Mouse (Mus musculus) heart, postnatal 0 days (tissue): ENCODE measurements around the gene Epas1. TPM values are rescaled to one million over a fixed set of nuclear protein-coding genes. Genes with fewer than 3 reads are reported as not detected.

Experiments used
- ATAC-seq: fragments of 200-750 bp; cut with Nextera tagmentation; 2 replicates; pipeline ENCODE4 v1.8.0; 2017; ENCODE audit warnings: low read depth, moderate number of reproducible peaks, moderate library complexity; ENCODE audit not compliant: insufficient read depth
- DNase-seq: peaks from one replicate; pipeline ENCODE4 v3.0.0-alpha.2; 2016; ENCODE audit warnings: low spot score
- H3K27ac ChIP-seq: fragments of 300-500 bp; sonication (generic); 2 replicates; pipeline ENCODE4 v1.5.1; 2014; ENCODE audit warnings: low read depth, mild to moderate bottlenecking
- H3K27me3 ChIP-seq: fragments of 300-500 bp; sonication (generic); 2 replicates; pipeline ENCODE4 v1.6.1; 2014; ENCODE audit warnings: low read length, mixed read lengths; ENCODE audit not compliant: control insufficient read depth, insufficient read depth
- H3K36me3 ChIP-seq: fragments of 300-500 bp; sonication (generic); replicated peaks from 2 replicates; pipeline ENCODE4 v1.6.1; 2014; ENCODE audit warnings: low read length, mixed read lengths; ENCODE audit not compliant: control insufficient read depth, insufficient read depth
- H3K4me1 ChIP-seq: fragments of 300-500 bp; sonication (generic); 2 replicates; pipeline ENCODE4 v1.6.1; 2014; ENCODE audit warnings: antibody characterized with exemption; ENCODE audit not compliant: control insufficient read depth, insufficient read depth
- H3K4me2 ChIP-seq: fragments of 300-500 bp; sonication (generic); 2 replicates; pipeline ENCODE4 v1.6.1; 2014; ENCODE audit warnings: low read depth, mild to moderate bottlenecking, low read length, moderate library complexity
- H3K4me3 ChIP-seq: fragments of 300-500 bp; sonication (generic); 2 replicates; pipeline ENCODE4 v1.5.1; 2014; ENCODE audit warnings: low read depth, low read length
- H3K9ac ChIP-seq: fragments of 300-500 bp; sonication (generic); replicated peaks from 2 replicates; pipeline ENCODE4 v1.6.1; 2014; ENCODE audit warnings: low read depth, low read length, mixed read lengths
- H3K9me3 ChIP-seq: fragments of 300-500 bp; sonication (generic); replicated peaks from 2 replicates; pipeline ENCODE4 v1.6.1; 2016; ENCODE audit warnings: low read length; ENCODE audit not compliant: control insufficient read depth
- CTCF ChIP-seq: IDR thresholded peaks from 2 replicates; pipeline ENCODE4 v1.5.1; 2016; ENCODE audit warnings: antibody characterized with exemption, control low read depth, low read depth
- EP300 ChIP-seq: IDR thresholded peaks from 2 replicates; pipeline ENCODE4 v1.6.1; 2016; ENCODE audit warnings: antibody characterized with exemption, low read depth
- WGBS: fragments of 180-500 bp; shearing (Covaris S2); extraction: QIAGEN DNeasy Blood & Tissue Kit; methylation state at CpG from one replicate; pipeline ENCODE4 v1.1.7; 2014; 5-methylcytosine and 5-hydroxymethylcytosine counted together
- polyA plus RNA-seq: library from polyadenylated mRNA; unstranded; fragments of >200 nt; fragmentation: Nextera tagmentation; extraction: Ambion mirVana; gene quantifications from 2 replicates; pipeline ENCODE4 v1.2.1, GENCODE M21; 2015
- total RNA-seq: library from RNA; depleted of rRNA; stranded (reverse); fragments of >200 nt; gene quantifications from 2 replicates; pipeline ENCODE4 v1.2.3, GENCODE M21; 2014; ENCODE audit warnings: low replicate concordance

Gene Epas1
- total and polyA plus RNA-seq, 2 experiments from 2014 or later: 9.1 to 28.7 TPM

DNA sequence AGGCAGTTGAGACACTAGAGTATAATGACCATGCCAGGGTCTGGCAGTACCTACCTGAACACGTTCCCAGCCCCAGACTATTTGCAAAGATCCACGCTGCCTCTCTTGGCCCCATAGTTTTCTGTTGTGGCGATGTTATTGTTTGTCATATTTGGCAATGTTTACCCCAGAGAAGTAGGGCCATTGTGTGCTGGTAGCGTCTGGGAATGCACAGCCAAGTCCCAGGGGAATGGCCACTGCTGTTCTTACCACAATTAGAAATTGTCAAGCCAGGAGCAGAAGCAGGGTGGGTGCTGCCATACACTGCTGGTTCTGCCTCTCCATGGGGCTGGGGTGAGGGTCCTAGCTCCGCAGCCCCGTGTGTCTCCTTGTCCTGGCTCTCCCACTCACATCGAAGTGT lies 15.1 kb downstream of the Epas1 start:
- TF ChIP-seq CTCF (no peak), EP300 (no peak)
- ATAC-seq (no peak), DNase-seq (no peak)
- Histone ChIP-seq H3K36me3 (no peaks in the 10 kb centered on the region), H3K27me3 (no peaks in the 10 kb centered on the region), H3K9me3 (no peaks in the 10 kb centered on the region), H3K4me3 (no peak overlapping the region), H3K4me2 (no peak overlapping the region), H3K4me1 (peaks cover 31% of the 10 kb centered on the region), H3K27ac (peak overlapping the region; percentile 80), H3K9ac (no peak overlapping the region)
- 69% methylated on average over 7 of the region's 7 CpGs for WGBS

DNA sequence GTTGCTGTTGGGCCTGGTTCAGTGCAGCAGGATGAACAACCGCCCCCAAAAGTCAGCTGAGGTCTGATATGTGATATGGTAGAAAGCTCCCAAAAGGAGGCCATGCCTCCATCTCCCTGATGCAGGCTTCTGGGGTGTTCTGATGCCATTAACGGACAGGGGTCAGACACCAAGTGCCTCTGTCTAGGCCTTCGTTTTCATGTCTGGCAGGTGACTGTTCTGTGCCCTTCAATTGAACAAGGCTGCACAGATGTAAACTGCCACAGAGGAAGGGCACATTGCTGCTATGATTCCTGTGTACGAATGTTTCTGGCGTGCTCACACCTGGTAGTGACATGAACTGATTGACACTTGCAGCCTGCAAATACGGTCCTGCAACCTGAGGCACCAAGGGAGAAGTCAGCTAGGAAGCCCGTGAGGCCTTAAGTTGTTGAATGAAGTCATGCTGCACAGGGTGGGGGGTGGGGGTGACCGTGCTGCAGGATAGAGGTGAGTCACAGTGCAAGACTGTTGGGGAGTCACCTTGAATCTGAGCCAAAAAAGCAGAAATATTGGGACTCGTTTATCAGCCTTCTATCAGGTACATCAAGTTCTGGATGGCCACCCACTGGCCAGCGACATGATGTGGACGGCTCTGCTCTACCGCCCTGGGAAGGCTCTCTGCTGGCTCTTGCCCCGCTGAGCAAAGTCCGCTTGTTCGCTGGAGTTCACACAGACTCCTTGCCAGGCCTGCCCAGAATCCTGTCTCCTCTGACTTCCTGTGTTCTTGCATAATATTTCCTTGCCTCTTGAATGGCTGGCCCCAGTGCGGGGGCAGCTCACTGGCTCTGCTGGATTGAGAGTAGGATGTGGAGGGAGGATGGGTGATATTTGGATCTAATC lies 16.1 kb downstream of the Epas1 start:
- no peak overlapping the region for H3K4me3 ChIP-seq
- H3K4me1 ChIP-seq: peaks cover 31% of the 10 kb centered on the region
- peak; percentile 73 for TF ChIP-seq EP300
- TF ChIP-seq CTCF: no peak
- H3K27me3 ChIP-seq: no peaks in the 10 kb centered on the region
- peak overlapping the region; percentile 80 for H3K27ac ChIP-seq
- H3K4me2 ChIP-seq: no peak overlapping the region
- H3K36me3 ChIP-seq: no peaks in the 10 kb centered on the region
- ATAC-seq: peak; percentile 85
- WGBS: 37% methylated on average over 16 of the region's 16 CpGs
- DNase-seq: peak; percentile 76
- peak overlapping the region; percentile 4; the same call in 1 of the 2 replicates for H3K9ac ChIP-seq
- H3K9me3 ChIP-seq: no peaks in the 10 kb centered on the region

DNA sequence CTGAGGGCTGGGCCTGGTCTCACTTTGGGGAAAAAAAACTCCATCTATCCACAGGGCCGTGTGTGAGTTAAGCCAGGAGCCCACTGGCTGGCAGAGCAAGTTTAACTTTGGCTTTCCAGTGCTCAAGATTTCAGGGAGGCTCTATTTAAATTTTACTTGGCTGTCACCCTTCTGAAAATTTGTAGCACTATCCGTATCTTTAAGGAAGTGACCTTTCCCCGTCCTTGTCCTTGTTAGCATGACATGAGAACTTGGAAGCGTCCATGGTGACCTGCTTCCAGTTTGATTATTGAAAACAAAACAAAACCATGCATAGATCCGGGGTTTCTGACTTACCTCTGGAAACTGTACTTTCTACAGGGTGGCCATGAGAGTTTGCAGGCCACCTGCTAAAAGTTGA lies 17.3 kb downstream of the Epas1 start:
- Histone ChIP-seq H3K4me2 (no peak overlapping the region; the same call in 1 of the 2 replicates), H3K36me3 (no peaks in the 10 kb centered on the region), H3K27ac (peak overlapping the region; percentile 66), H3K9ac (no peak overlapping the region), H3K27me3 (no peaks in the 10 kb centered on the region), H3K4me3 (no peak overlapping the region), H3K9me3 (no peaks in the 10 kb centered on the region), H3K4me1 (peaks cover 33% of the 10 kb centered on the region)
- whole genome bisulfite sequencing: 21% methylated on average over 5 of the region's 5 CpGs
- no peak for TF ChIP-seq EP300
- no peak for TF ChIP-seq CTCF
- ATAC-seq (no peak), DNase-seq (no peak)

DNA sequence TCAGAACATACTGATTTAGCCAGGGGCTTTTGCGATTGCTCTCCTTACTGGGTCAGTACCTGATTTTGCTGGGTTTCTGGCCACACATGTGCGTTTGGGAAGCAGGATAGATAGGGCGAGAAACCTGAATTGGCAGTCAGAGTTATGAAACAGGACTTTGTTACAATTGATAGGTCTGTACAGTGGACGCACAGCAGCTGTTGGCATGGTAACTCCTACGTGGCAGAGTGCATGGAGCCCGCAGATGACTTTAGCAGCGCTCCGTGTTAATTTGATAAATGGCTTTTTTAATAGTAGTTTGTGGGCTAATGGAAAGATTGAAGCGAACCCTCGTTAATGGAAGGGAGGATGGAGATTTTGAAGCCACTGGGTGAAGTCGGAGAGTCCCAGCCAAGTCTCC lies 18.5 kb downstream of the Epas1 start:
- ATAC-seq: no peak
- Histone ChIP-seq H3K4me2 (no peak overlapping the region), H3K36me3 (no peaks in the 10 kb centered on the region), H3K27ac (no peak overlapping the region; the same call in 1 of the 2 replicates), H3K9me3 (no peaks in the 10 kb centered on the region), H3K27me3 (no peaks in the 10 kb centered on the region), H3K9ac (no peak overlapping the region), H3K4me1 (peaks cover 32% of the 10 kb centered on the region), H3K4me3 (no peak overlapping the region)
- DNase-seq: no peak
- 69% methylated on average over 11 of the region's 11 CpGs for WGBS
- no peak for TF ChIP-seq EP300

DNA sequence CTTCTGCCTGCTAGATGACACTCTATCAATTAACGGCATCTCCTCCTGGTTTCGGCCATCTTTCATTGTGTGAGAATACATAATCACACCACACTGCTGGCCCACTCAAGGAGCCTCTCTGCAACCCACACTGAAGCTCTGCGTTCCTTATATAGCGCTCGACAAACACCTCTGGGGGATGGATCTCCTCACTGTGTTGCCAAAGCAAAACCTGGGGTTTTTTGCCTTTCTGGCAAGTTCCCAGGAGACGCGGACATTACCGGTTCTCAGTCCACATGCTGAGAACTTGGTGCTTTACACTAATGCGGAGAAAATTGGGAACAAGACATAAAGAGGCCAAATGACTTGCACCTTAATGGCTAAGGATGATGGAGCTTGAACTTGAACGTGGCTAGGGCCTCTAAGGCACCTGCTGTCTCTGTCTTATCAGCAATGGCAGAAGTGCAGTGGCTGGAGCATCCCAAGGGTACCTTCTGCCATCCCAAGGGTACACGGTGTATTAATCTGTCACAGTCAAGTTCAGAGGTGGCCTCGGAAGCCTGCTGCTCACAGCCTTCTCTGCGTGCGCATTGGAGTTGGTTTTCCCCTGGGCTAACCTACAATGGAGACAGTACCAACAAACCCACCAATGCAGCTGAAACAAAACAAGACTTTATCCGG lies 19.6 kb downstream of the Epas1 start:
- no peak for TF ChIP-seq CTCF
- TF ChIP-seq EP300: no peak
- Histone ChIP-seq H3K4me1 (peaks cover 32% of the 10 kb centered on the region), H3K27me3 (no peaks in the 10 kb centered on the region), H3K4me3 (no peak overlapping the region), H3K27ac (no peak overlapping the region), H3K9me3 (no peaks in the 10 kb centered on the region), H3K4me2 (no peak overlapping the region), H3K9ac (no peak overlapping the region), H3K36me3 (no peaks in the 10 kb centered on the region)
- ATAC-seq (no peak), DNase-seq (no peak)
- 87% methylated on average over 15 of the region's 15 CpGs for WGBS
